Comparison of ENCODE assay signal across 11 mouse cellular contexts in the genomic region with DNA sequence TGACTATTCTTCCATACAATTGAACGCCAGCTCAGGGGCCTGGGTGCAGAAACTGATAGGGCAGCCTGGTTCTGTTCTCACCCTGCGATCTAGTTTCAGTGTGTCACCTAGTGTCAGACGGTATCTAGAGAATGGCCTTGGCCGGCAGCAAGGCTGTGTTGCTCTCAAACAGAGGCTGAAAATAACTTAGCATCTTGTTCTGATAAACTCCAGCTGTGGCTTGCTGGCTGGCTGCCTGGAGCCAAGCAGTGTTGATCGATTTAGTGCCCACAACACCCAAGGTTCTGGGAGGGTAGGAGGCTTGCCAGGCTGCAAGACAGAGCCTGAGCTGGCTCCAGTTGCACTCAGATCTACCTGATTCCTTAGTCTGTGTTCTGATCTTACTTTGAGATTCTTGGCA. TPM values are rescaled to one million over a fixed set of nuclear protein-coding genes. Genes with fewer than 3 reads are reported as not detected.
A peak's percentile ranks its signal among the peaks of the same experiment; 100 is the strongest.
DNase-seq lines count a peak whose midpoint lies in the region; ATAC-seq lines count a peak whose summit lies in the region.
"Had no signal": no experiment of that assay in that cellular context is flagged by ENCODE, and none has a peak within 500 bp of the region (broad histone marks: within the 10 kb centered on the region; RNA-seq: fewer than 3 reads in every experiment).

No protein-coding gene starts in this region.

- ATAC-seq in lung, embryonic 16.5 days (ENCODE audit: low read depth) = 0 out of 2 replicates have a peak, but pooled peaks have one; percentile 8
- ATAC-seq in embryonic facial prominence, embryonic 14.5 days (ENCODE audit: low read depth) = no peak
- peak; percentile 71 for ATAC-seq in heart, embryonic 16.5 days (replicated peaks; ENCODE audit: extremely low read depth, insufficient read depth, low FRiP score)

- H3K4me3 ChIP-seq in lung, embryonic 16.5 days (ENCODE audit: low read length) = no peak overlapping the region
- no peak overlapping the region for H3K4me3 ChIP-seq in embryonic facial prominence, embryonic 14.5 days (ENCODE audit: low read depth, low read length)
- no peak overlapping the region for H3K4me3 ChIP-seq in heart, embryonic 16.5 days (ENCODE audit: low read length)

- H3K27me3 ChIP-seq in lung, embryonic 16.5 days (ENCODE audit: control insufficient read depth, insufficient read depth, low read depth, low read length) = no peaks in the 10 kb centered on the region
- H3K27me3 ChIP-seq in embryonic facial prominence, embryonic 14.5 days (replicated peaks; ENCODE audit: control insufficient read depth, insufficient read depth, low read length) = no peaks in the 10 kb centered on the region
- no peaks in the 10 kb centered on the region for H3K27me3 ChIP-seq in heart, embryonic 16.5 days (ENCODE audit: control insufficient read depth, insufficient read depth, low read length)

- H3K9ac ChIP-seq in lung, embryonic 16.5 days (ENCODE audit: low read length) = no peak overlapping the region
- 0 out of 2 replicates have a peak overlapping the region, but pooled peaks have one; percentile 22 for H3K9ac ChIP-seq in embryonic facial prominence, embryonic 14.5 days (ENCODE audit: low read depth, low read length)
- no peak overlapping the region for H3K9ac ChIP-seq in heart, embryonic 16.5 days (ENCODE audit: low read length)

- no peak for DNase-seq in lung, adult 18-20 months
- DNase-seq in embryonic facial prominence, embryonic 14.5 days (ENCODE audit: low spot score) = peak; percentile 76
- peak; percentile 24 to 66 for DNase-seq in lung, postnatal 4 days
- DNase-seq in T-cell, adult 2 months (ENCODE audit: low spot score) = no peak
- DNase-seq in urinary bladder, postnatal 25 days (ENCODE audit: low spot score) = no peak
- DNase-seq in embryo, embryonic 10 days (ENCODE audit: low spot score) = no peak
- DNase-seq: cerebellum, postnatal 10 days; layer of hippocampus, adult 9-11 months had no signal

- H3K27ac ChIP-seq in lung, embryonic 16.5 days (ENCODE audit: low read length) = no peak overlapping the region
- peak overlapping the region; percentile 67 for H3K27ac ChIP-seq in embryonic facial prominence, embryonic 14.5 days (replicated peaks; ENCODE audit: low read depth, low read length)
- peak overlapping the region; percentile 96 for H3K27ac ChIP-seq in heart, embryonic 16.5 days (ENCODE audit: low read length)
- H3K27ac ChIP-seq: macrophage had no signal

- H3K36me3 ChIP-seq in lung, embryonic 16.5 days (ENCODE audit: control insufficient read depth, insufficient read depth, low read length) = no peaks in the 10 kb centered on the region
- H3K36me3 ChIP-seq in embryonic facial prominence, embryonic 14.5 days (ENCODE audit: control insufficient read depth, insufficient read depth, low read length) = no peaks in the 10 kb centered on the region
- no peaks in the 10 kb centered on the region for H3K36me3 ChIP-seq in heart, embryonic 16.5 days (ENCODE audit: control insufficient read depth, insufficient read depth)

- no peaks in the 10 kb centered on the region for H3K9me3 ChIP-seq in lung, embryonic 16.5 days (ENCODE audit: control insufficient read depth, low read length)
- no peaks in the 10 kb centered on the region for H3K9me3 ChIP-seq in embryonic facial prominence, embryonic 14.5 days (ENCODE audit: control insufficient read depth, low read length)
- no peaks in the 10 kb centered on the region; the same call in 1 of the 2 replicates for H3K9me3 ChIP-seq in heart, embryonic 16.5 days (replicated peaks; ENCODE audit: control insufficient read depth, low read length)

- no peak overlapping the region for H3K4me2 ChIP-seq in lung, embryonic 16.5 days (ENCODE audit: low read depth, low read length)
- H3K4me2 ChIP-seq in embryonic facial prominence, embryonic 14.5 days (ENCODE audit: low read depth, low read length) = peak overlapping the region; percentile 15; the same call in 1 of the 2 replicates
- H3K4me2 ChIP-seq in heart, embryonic 16.5 days (ENCODE audit: low read depth, low read length) = 0 out of 2 replicates have a peak overlapping the region, but pooled peaks have one; percentile 10

- 49% methylated on average over 5 of the region's 5 CpGs for WGBS in lung, embryonic 16.5 days
- 36% methylated on average over 5 of the region's 5 CpGs for WGBS in embryonic facial prominence, embryonic 14.5 days
- 16% methylated on average over 5 of the region's 5 CpGs for WGBS in heart, embryonic 16.5 days

- peaks cover 30% of the 10 kb centered on the region for H3K4me1 ChIP-seq in lung, embryonic 16.5 days (replicated peaks; ENCODE audit: control insufficient read depth, insufficient read depth, low read length)
- peaks cover 37% of the 10 kb centered on the region for H3K4me1 ChIP-seq in embryonic facial prominence, embryonic 14.5 days (ENCODE audit: control insufficient read depth, insufficient read depth, low read length)
- H3K4me1 ChIP-seq in heart, embryonic 16.5 days (ENCODE audit: control insufficient read depth, insufficient read depth, low read length) = peaks cover 64% of the 10 kb centered on the region

RNA-seq across cellular contexts. Expression of a gene that starts 27.6 kb away (rescaled TPM):
- 2.1 and 2.3 TPM in 2 replicates for polyA plus RNA-seq in lung, embryonic 16.5 days (2015; fragmentation: Nextera tagmentation; extraction: Ambion mirVana)
- polyA plus RNA-seq in embryonic facial prominence, embryonic 14.5 days (2014; fragmentation: Nextera tagmentation; extraction: Ambion mirVana) = 1.1 TPM in 2 replicates
- polyA plus RNA-seq in heart, embryonic 16.5 days (2015; fragmentation: Nextera tagmentation; extraction: Ambion mirVana) = 0.66 and 0.69 TPM in 2 replicates

Comparison
In these comparisons a context has a peak if more than half of its experiments do, and no peak if none do; other contexts are left out.
1. DNase-seq: peak in embryonic facial prominence, embryonic 14.5 days (single experiment) and lung, postnatal 4 days (2 of 2); none in lung, adult 18-20 months (0 of 2), T-cell, adult 2 months (single experiment), urinary bladder, postnatal 25 days (single experiment) and embryo, embryonic 10 days (single experiment).